Mouse (Mus musculus) left cerebral cortex, adult 9 months (tissue): ENCODE measurements at regions not wholly inside any gene's neighbourhood (a gene's known extent, or its start where the extent isn't known, plus 50 kb on each side); places are given as distances from the start of the nearest gene placed in this dataset.

ENCODE experiments used
- DNase-seq, 2 experiments: peaks; one replicate each; pipeline ENCODE4 v3.0.0; 2022; ENCODE audit warnings: low spot score in 2 of 2

DNA sequence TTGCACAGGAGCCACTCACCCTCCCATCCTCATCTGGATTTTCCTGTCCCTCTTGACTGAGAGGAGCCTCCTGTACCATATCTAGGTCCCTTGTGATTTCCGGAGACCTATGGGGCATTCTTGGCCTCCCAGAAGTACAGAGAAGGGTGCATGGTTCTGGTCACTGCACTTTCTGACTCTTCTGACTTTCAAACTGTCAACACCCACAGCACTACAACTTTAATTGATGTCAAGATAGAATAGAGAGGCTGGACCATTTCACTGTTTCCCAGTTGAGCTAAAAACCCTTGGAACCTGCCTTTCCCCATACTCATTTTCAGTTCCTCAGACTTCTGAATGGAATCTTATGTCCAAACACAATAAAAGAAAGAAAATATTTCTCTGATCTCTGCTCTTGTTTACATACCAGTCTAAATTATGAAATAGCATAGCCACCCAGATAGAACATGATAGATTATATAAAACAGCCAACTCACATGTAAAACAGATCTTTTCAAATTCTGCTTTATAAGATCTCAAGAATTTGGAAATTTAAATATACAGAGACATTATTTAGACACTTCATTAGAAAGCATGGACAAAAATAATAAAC lies 144.2 kb downstream of the Ptger3 start:
- DNase-seq = no peak

DNA sequence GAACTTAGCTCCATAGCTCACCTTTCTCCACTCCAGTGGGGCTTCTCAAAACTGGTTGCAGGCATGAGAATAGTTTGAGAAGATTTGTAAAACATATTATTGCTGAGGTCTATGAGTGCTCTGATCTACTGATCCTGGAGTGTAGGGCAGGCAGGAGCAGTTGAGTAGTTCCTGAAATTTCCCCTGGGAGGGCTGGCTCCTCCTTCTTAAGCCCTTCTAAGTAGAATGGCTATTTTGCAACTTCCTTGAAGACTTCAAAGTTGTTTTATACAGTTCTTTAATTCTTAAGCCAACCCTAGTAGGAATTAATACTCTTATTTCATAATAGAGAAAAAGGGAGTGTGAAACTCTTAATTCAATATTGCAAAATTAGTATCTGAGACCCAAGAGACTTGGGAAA lies 133.3 kb downstream of the Ptger3 start:
- no peak for DNase-seq

DNA sequence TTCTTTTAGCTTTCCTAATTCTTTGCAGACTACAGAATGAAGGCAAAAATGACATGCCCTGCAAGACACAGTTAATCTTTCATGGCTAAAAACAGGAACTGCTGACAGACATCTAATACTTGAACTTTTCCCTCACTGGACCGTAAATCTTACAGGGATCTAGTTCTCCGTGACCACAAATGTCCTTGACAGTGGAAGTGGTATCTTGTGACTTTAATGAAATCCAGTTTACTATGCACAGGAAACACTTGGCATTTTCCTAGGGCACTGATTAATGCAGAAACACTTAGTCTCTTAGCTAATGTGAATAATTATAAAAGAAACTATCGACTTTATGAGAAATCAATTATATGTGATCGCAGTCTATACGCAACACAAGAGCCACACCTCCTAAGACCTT lies 131.8 kb downstream of the Ptger3 start:
- DNase-seq = no peak

DNA sequence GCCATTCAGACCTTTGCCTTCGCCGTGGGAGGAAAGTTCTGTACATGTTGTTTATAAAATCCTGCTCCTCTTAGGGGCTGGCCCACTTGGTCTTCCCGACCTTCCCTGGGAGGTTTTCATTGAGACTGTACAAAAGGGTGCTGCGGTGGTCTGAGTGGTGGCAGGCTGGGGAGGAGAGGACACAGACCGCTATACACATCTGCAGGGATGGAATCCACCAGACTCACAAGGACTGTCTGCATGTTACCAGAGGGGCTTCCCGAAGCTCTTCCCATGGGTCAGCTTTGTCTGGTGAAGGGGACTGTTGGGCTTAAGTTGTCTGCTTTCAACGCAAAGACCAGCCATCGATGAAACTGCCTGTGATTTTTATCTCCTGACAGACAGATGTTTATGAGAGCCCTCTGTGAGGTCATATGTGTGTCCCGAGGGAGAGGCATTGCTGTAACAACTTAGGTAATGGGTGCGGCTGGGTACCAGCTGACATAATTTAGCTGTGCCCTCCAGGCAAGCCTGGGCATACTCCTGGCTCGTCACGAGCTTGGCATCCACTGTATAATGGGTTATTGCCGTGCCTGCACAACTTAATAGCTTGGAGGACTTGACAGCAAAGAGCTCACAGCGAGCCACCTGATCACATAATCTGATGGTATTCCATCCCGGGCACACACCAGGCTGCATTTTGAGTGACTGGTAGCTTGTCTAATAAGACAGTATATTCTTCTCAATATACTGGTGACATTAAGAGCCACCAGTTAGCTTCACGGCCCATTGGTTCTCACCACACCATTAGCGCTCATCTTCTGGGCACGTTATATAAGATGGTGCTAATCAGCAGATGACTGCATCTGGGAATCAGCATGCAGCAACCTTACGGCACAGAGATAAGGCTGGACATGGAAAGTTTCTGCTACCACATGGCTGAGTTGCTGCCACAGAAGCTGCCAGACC lies 128.7 kb downstream of the Ptger3 start:
- no peak for DNase-seq
